Mouse (Mus musculus) liver, adult 2 months (tissue): ENCODE measurements at regions not wholly inside any gene's neighbourhood (a gene's known extent, or its start where the extent isn't known, plus 50 kb on each side); places are given as distances from the start of the nearest gene placed in this dataset.

ENCODE experiments used
- DNase-seq: peaks from one replicate; pipeline ENCODE4 v3.0.0-alpha.2; 2011; ENCODE audit warnings: low read depth, low spot score; ENCODE audit errors: extremely low read depth
- H3K27ac ChIP-seq: fragments of 200-500 bp; replicated peaks from 2 replicates; pipeline ENCODE4 v1.5.1; 2012; ENCODE audit warnings: low read depth, mild to moderate bottlenecking, control low read depth, inconsistent platforms, low read length; ENCODE audit not compliant: insufficient read depth
- H3K27me3 ChIP-seq: fragments of 200-500 bp; 2 replicates; pipeline ENCODE4 v1.6.1; 2012; ENCODE audit warnings: mild to moderate bottlenecking, moderate library complexity, low read length, inconsistent platforms; ENCODE audit not compliant: control insufficient read depth, insufficient read depth
- H3K36me3 ChIP-seq: fragments of 200-500 bp; 2 replicates; pipeline ENCODE4 v1.6.1; 2012; ENCODE audit warnings: low read length, inconsistent platforms; ENCODE audit not compliant: control insufficient read depth, insufficient read depth
- H3K4me1 ChIP-seq: fragments of 200-500 bp; 2 replicates; pipeline ENCODE4 v1.6.1; 2011; ENCODE audit warnings: low read length; ENCODE audit not compliant: control insufficient read depth, insufficient read depth
- H3K4me3 ChIP-seq: fragments of 200-500 bp; 2 replicates; pipeline ENCODE4 v1.5.1; 2011; ENCODE audit warnings: low read depth, mild to moderate bottlenecking, control low read depth, low read length, moderate library complexity; ENCODE audit not compliant: insufficient read depth
- H3K79me2 ChIP-seq: fragments of 200-500 bp; 2 replicates; pipeline ENCODE4 v1.6.1; 2012; ENCODE audit warnings: inconsistent platforms, mild to moderate bottlenecking, low read length, moderate library complexity; ENCODE audit not compliant: control insufficient read depth, insufficient read depth
- H3K9ac ChIP-seq: fragments of 200-500 bp; 2 replicates; pipeline ENCODE4 v1.6.1; 2012; ENCODE audit warnings: low read depth, mild to moderate bottlenecking, control low read depth, inconsistent platforms, low read length
- CTCF ChIP-seq: fragments of 200-500 bp; IDR thresholded peaks from 2 replicates; pipeline ENCODE4 v1.5.1; 2011; ENCODE audit warnings: low read depth, low read length, control low read depth
- POLR2A ChIP-seq: fragments of 200-500 bp; IDR thresholded peaks from 2 replicates; pipeline ENCODE4 v1.6.1; 2011; ENCODE audit warnings: low read length, control low read depth; ENCODE audit not compliant: insufficient read depth; ENCODE audit errors: extremely low read depth
- WGBS: fragments of 180-500 bp; shearing (Covaris S2); methylation state at CpG from one replicate; pipeline ENCODE4 v1.1.7; 2018; 5-methylcytosine and 5-hydroxymethylcytosine counted together

GRCm38 (mm10) chr1:69397676-69398075 lies 289.4 kb downstream of the Ikzf2 start:
- Histone ChIP-seq H3K27me3 (no peaks in the 10 kb centered on the region), H3K79me2 (no peaks in the 10 kb centered on the region), H3K4me3 (no peak overlapping the region), H3K9ac (no peak overlapping the region), H3K27ac (no peak overlapping the region), H3K36me3 (no peaks in the 10 kb centered on the region), H3K4me1 (no peaks in the 10 kb centered on the region)
- 68% methylated on average over 2 of the region's 2 CpGs for WGBS
- DNase-seq: no peak
- TF ChIP-seq CTCF (no peak), POLR2A (no peak)

- H3K27ac ChIP-seq: no peak overlapping the region
- no peak overlapping the region for H3K4me3 ChIP-seq
- H3K9ac ChIP-seq: no peak overlapping the region
- TF ChIP-seq CTCF (no peak), POLR2A (no peak)
- WGBS: 88% methylated on average over 1 of the region's 1 CpGs
- no peak for DNase-seq
- no peaks in the 10 kb centered on the region for H3K4me1 ChIP-seq
- H3K79me2 ChIP-seq: no peaks in the 10 kb centered on the region
- no peaks in the 10 kb centered on the region for H3K27me3 ChIP-seq
- H3K36me3 ChIP-seq: no peaks in the 10 kb centered on the region
These were observed 274.5 kb upstream of the Erbb4 start for GRCm38 (mm10) chr1:69382374-69382773.

DNA sequence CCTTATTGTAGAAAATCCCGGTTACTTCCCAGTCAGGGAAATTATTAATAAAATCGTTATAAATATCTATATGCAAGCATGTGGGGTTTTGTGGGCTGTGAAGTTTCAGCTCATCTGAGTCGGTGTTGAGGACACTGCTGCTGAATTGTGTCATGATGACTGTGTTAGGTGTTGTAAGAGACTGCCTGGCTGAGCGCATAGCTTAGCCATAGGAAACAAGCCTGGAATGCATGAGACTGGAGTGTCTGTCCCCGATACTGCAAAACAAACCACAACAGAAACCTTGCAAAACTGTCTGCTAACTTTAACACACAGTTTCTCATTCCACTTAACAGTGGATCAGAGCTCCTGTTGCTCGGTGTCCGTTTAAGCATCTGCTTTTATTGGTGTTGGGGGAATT lies 271.9 kb upstream of the Erbb4 start:
- TF ChIP-seq POLR2A (no peak), CTCF (no peak)
- Histone ChIP-seq H3K9ac (no peak overlapping the region), H3K4me1 (no peaks in the 10 kb centered on the region), H3K36me3 (no peaks in the 10 kb centered on the region), H3K79me2 (no peaks in the 10 kb centered on the region), H3K27me3 (no peaks in the 10 kb centered on the region), H3K27ac (no peak overlapping the region), H3K4me3 (no peak overlapping the region)
- WGBS: 84% methylated on average over 7 of the region's 7 CpGs
- no peak for DNase-seq

- Histone ChIP-seq H3K36me3 (no peaks in the 10 kb centered on the region), H3K4me1 (no peaks in the 10 kb centered on the region), H3K9ac (no peak overlapping the region), H3K4me3 (no peak overlapping the region), H3K27me3 (no peaks in the 10 kb centered on the region), H3K79me2 (no peaks in the 10 kb centered on the region), H3K27ac (no peak overlapping the region)
- TF ChIP-seq POLR2A (no peak), CTCF (no peak)
- no peak for DNase-seq
- 95% methylated on average over 46 of the region's 46 CpGs for WGBS
These were observed 269.3 kb upstream of the Erbb4 start for GRCm38 (mm10) chr1:69376923-69377706.

GRCm38 (mm10) chr1:69375246-69375645 lies 267.4 kb upstream of the Erbb4 start:
- TF ChIP-seq CTCF (no peak), POLR2A (no peak)
- Histone ChIP-seq H3K27ac (no peak overlapping the region), H3K4me3 (no peak overlapping the region), H3K4me1 (no peaks in the 10 kb centered on the region), H3K27me3 (no peaks in the 10 kb centered on the region), H3K36me3 (no peaks in the 10 kb centered on the region), H3K79me2 (no peaks in the 10 kb centered on the region), H3K9ac (no peak overlapping the region)
- 19% methylated on average over 1 of the region's 1 CpGs for WGBS
- no peak for DNase-seq

- Histone ChIP-seq H3K79me2 (no peaks in the 10 kb centered on the region), H3K27me3 (no peaks in the 10 kb centered on the region), H3K4me3 (no peak overlapping the region), H3K9ac (no peak overlapping the region), H3K4me1 (no peaks in the 10 kb centered on the region), H3K27ac (no peak overlapping the region), H3K36me3 (no peaks in the 10 kb centered on the region)
- WGBS: 93% methylated on average over 2 of the region's 2 CpGs
- TF ChIP-seq CTCF: no peak
- TF ChIP-seq POLR2A: no peak
- no peak for DNase-seq
These were observed 262.2 kb upstream of the Erbb4 start for GRCm38 (mm10) chr1:69370078-69370477.
